Mouse (Mus musculus): ENCODE data around the gene Ube2l6. TPM values are rescaled to one million over a fixed set of nuclear protein-coding genes. Genes with fewer than 3 reads are reported as not detected.

Ube2l6 gene
- total RNA-seq, 2 experiments from 2014 or later = 7.2 to 10.0 TPM

DNA sequence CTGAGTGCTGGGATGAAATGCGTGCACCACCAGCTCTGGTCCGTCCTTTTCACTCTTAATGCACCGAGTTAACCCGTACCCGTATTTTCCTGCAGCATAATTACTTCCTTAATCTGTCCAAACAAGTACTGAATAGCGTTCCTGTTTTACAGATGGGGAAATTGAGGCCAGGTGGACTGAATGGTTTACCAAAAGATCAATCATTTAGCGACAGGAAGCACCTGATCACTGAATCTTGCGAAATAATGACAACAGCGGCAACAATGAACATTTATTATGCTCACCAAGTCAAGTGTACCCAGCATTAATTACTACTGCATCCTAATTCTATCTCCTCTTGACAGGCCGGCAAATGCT lies 39.9 kb downstream of the Ube2l6 start, which contains the start of gene Slc43a1:
Slc43a1 (plus strand) TSS at position 258 of the 357 bp plus-strand sequence.
- no peak for DNase-seq

DNA sequence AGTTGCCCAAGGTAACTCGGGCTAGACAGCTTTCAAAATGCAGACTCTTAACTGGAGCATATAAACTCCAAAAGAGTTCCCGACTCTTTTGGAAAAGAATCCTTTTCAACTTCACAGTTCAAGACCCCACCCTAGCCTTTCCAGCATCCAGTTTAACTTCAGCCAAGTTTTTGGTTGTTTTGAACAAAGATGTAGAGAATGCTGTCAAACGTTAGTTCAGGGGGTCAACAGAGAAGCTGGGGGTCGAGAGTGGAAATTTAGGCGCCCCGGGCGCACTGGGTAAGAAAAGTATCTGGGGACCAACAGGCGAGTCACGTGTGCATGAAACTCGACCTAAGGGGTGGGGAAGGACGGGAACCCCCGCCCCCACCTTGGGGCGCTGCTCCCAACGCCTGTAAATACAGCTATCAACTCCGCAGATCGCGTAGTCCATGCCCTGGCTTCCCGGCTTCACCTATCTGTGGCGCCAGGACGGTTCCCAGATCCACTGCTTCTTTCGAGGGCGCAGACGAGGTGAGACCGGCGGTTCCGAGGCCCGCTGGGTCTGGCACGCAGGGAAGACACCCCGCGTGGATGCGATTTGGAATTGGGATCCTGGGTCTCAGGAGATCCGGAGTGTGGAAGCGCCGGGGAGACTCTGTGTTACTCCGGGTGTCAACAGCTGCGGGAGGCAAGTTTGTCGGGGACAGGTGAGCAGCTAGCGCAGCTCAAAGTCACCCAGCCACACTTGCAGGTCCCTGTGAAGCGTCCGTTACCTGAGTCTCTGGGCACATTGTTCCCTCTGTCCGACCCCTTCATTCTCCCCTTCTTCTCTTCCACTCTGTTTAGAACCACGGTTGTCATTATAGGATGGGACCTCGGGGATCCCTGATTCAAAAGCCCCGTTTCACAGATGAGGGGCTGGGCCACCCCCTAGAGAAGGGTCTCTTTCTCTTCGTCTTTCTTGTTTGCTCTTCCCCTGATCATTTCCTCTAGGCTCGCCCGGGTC lies 40.7 kb downstream of the Ube2l6 start:
- peak; percentile 59 for DNase-seq

DNA sequence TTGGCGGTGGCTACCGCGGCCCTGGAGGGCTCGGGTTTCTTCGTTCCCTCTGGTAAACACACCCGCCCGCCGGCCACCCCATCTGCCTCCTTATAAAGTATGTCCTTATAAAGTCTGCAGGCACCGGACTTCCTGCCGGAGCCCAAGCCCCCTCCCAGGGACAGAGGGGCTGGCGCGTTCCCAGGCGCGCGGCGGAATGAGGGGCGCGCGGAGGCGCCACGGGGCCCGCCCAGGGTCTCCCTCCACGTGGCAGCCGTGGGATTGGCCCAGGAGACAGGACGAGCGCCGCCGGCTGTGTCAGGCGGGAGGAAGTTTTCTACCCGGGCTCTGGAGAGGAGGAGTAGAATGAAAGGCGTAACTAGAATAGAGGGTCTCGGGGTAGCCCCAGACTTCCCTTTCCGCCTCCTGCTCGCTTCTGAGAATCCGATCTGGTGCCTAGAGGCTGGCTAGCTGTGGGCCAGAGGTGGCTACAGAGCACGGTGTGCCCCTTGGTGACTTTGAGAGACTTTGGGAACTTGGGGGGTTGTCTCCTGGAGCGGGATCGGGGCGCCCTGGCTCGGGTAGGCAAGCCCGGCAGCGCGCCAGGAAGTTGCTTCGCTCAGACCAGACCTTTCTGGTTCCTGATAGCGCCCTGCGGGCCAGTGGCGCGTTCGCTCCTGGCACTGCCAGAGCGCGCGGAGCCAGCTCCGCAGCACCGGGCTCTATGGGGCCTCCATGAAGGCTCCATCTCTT lies 41.6 kb downstream of the Ube2l6 start:
- DNase-seq = peak; percentile 79

DNA sequence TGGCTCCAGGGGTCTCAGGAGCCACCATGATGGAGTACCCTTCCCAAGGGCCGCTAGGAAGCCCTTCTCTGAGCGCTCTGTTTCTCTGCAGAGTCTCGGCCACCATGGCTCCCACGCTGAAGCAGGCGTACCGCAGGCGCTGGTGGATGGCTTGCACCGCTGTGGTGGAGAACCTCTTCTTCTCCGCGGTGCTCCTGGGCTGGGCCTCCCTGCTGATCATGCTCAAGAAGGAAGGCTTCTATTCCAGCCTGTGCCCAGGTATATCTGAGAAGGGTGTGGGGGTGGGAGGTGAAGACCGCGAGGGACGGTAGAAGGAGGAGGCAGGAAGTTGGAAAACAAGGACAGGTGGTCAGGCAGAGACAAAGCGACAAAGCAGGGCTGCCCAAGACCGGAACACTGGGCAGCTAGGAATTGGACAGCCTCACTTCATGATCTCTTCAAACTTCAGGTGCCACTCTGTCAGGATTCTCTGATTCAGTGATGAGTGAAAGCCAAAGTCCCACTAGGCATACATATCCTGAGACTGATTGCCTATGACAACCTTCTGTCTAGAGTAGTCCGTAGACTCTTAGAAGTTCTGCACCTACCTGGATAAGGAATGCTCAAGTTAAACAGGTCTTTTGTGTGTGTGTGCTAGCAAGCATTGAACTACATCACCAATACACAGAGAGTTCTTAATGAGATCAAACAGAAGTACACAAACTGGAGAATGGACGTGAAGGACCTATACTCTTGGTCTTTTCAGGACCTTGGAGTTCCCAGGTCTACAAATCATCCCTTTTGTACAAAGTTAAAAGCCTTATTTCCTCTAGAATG lies 42.3 kb downstream of the Ube2l6 start:
- DNase-seq = no peak

- DNase-seq = no peak
Observed at GRCm38 (mm10) chr2:84841905-84842304, 43.3 kb downstream of the Ube2l6 start.

- no peak for DNase-seq
Observed at GRCm38 (mm10) chr2:84843654-84844053, 45.0 kb downstream of the Ube2l6 start.

DNA sequence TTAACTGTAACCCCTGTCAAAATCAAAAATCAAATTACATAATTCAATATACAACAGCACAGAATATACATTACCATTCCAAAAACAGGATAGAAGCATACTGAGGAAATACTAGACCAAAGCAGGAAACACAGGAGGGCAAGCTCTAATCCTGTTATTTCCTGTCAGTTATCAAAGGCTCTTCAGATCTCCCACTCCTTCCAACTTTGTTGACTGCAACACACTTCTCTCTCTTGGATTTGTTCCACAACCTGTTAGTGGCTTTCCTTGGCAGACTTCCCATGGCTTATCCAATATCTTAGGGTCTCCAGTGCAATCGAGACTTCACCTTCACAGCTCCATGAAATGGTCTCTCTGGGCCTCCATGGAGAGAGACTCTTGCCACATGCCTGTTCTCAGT lies 46.6 kb downstream of the Ube2l6 start:
- DNase-seq = no peak

DNA sequence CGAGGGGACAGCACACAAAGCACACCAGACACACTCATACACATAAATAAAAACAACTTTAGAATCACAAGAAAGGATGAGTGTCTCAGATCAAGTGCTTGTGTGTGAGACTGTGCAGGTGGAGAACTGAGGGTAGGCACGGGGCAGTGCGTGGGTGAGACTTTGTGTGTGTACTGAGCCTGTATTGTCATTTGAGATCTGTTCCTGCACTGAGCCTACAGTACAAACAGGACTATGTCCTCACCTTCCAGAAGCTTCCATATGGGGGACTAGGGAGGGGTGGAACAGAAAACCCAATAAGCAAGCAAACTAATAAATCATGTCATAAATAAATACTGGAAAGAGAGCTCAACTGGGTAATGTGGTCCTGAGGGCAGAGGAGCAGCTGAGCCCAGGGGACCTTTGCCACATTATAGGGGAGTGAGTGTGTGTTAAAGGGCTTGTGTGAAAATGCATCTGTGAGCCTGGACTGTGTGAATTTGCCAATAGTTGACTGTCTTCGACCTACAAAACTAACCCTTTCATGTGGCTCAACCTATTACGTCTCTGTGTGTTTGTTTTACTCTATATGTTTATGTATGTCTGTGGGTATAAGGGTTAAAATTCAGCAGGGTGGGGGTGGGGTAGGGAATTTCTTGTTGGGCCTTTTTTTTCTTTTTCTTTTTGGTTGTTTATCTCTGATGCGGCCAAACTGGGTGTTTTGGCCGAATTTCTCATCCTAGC lies 51.9 kb downstream of the Ube2l6 start:
- no peak for DNase-seq

- DNase-seq = peak; percentile 70
Observed at GRCm38 (mm10) chr2:84851130-84852040, 52.8 kb downstream of the Ube2l6 start.

DNA sequence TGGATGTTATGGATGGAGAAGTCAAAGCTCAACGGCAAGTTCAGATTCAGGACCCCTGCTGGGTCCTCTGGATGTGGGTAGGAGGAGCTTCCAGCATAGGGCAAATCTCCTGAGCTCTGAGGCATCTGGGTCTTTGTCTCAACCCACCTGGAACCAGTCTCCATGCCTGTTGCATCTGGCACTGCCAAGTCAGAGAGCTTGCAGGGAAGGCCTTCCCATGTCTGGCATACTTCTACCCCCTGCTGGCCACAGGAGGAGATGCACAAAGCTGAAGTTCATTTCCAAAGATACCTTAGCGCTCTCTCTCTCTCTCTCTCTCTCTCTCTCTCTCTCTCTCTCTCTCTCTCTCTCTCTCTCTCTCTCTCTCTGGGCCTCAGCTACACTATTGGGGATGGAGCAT lies 57.1 kb downstream of the Ube2l6 start:
- DNase-seq = peak; percentile 55

DNA sequence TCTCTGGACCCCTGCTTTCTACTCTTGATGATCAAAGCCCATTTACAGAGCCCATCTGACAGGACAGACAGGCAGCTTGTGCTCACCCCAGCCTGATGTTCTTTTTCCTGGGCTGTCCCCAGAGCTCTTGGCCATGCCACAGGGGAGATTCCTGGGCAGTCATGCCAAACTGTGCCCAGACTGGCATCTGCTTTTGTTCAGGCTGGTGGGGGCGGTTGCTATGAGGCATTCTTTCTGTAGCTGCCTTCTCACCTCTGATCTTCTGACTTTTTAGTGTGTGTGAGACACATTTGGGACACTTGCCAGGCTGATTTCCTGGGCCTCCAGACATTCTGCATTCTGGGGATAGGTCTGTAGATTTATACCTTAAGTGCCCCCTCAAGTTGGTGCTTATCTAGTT lies 59.9 kb downstream of the Ube2l6 start:
- DNase-seq = no peak

Other genes with a start within 250 kb of the Ube2l6 start
- 10 to 100 TPM; 54.4 to 68.8 TPM for gene Ctnnd1, start 148.1 kb upstream of the Ube2l6 start, total RNA-seq (2021)
- gene Btbd18, start 139.7 kb upstream of the Ube2l6 start, total RNA-seq (2021) = under 1 TPM in 1 of 2 experiments, not detected in 1; 0.09 TPM
- 10 to 100 TPM; 25.4 to 26.7 TPM for gene Selenoh, start 128.1 kb upstream of the Ube2l6 start, total RNA-seq (2021)
- not detected for gene Gm28635, start 120.8 kb upstream of the Ube2l6 start, total RNA-seq (2021)
- gene Med19, start 120.4 kb upstream of the Ube2l6 start, total RNA-seq (2021) = 10 to 100 TPM; 11.0 to 13.6 TPM
- gene Tmx2, start 119.7 kb upstream of the Ube2l6 start, total RNA-seq (2021) = 10 to 100 TPM; 50.4 to 50.7 TPM
- 10 to 100 TPM; 42.7 to 47.9 TPM for gene Zdhhc5, start 83.6 kb upstream of the Ube2l6 start, total RNA-seq (2021)
- gene Clp1, start 71.5 kb upstream of the Ube2l6 start, total RNA-seq (2021) = 1 to 10 TPM; 4.6 to 5.3 TPM
- 1 to 10 TPM in 1 of 2 experiments, under 1 TPM in 1; 0.49 to 1.4 TPM for gene Ypel4, start 64.8 kb upstream of the Ube2l6 start, total RNA-seq (2021)
- 1 to 10 TPM in 1 of 2 experiments, under 1 TPM in 1; 0.77 to 1.4 TPM for gene Gm19426, start 55.2 kb upstream of the Ube2l6 start, total RNA-seq (2021)
- 10 to 100 TPM; 74.7 to 84.1 TPM for gene Serping1, start 23.4 kb upstream of the Ube2l6 start, total RNA-seq (2021)
- gene Smtnl1, start 23.8 kb downstream of the Ube2l6 start, total RNA-seq (2021) = 10 to 100 TPM; 64.0 to 71.1 TPM
- 10 to 100 TPM; 42.9 to 46.1 TPM for gene Timm10, start 28.2 kb downstream of the Ube2l6 start, total RNA-seq (2021)
- gene Slc43a1, start 40.0 kb downstream of the Ube2l6 start, total RNA-seq (2021) = 1 to 10 TPM; 6.4 to 6.7 TPM
- gene Rtn4rl2, start 87.9 kb downstream of the Ube2l6 start, total RNA-seq (2021) = 1 to 10 TPM; 1.0 TPM
- gene Slc43a3, start 137.8 kb downstream of the Ube2l6 start, total RNA-seq (2021) = 10 to 100 TPM; 18.9 to 20.0 TPM
- gene Prg2, start 181.6 kb downstream of the Ube2l6 start, total RNA-seq (2021) = 1 to 10 TPM in 1 of 2 experiments, not detected in 1; 4.8 TPM
- not detected for gene Prg3, start 189.4 kb downstream of the Ube2l6 start, total RNA-seq (2021)
- gene Ssrp1, start 238.4 kb downstream of the Ube2l6 start, total RNA-seq (2021) = 10 to 100 TPM; 50.9 to 66.6 TPM
- gene P2rx3, start 238.6 kb downstream of the Ube2l6 start, total RNA-seq (2021) = under 1 TPM; 0.88 to 0.92 TPM
- 10 to 100 TPM; 52.1 to 69.1 TPM for gene Tnks1bp1, start 249.2 kb downstream of the Ube2l6 start, total RNA-seq (2021)